Mouse (Mus musculus) brain, embryonic 14.5 days (tissue): Measurements from ENCODE around the gene 4930469K13Rik.

Experiments used
- CTCF ChIP-seq: fragments of 200-500 bp; IDR thresholded peaks from 2 replicates; pipeline ENCODE4 v1.5.1; 2012; ENCODE audit warnings: inconsistent platforms, mild to moderate bottlenecking, moderate library complexity, borderline replicate concordance; ENCODE audit not compliant: insufficient read depth, insufficient read length; ENCODE audit errors: extremely low read depth
- POLR2A ChIP-seq: fragments of 200-500 bp; IDR thresholded peaks from 2 replicates; pipeline ENCODE4 v1.6.1; 2012; ENCODE audit warnings: mild to moderate bottlenecking, inconsistent platforms, borderline replicate concordance; ENCODE audit not compliant: poor library complexity, insufficient read depth, insufficient read length, severe bottlenecking; ENCODE audit errors: extremely low read depth

GRCm38 (mm10) chr11:34050643-34051042, 47.7 kb downstream of the 4930469K13Rik start:
- TF ChIP-seq POLR2A (no peak), CTCF (no peak)
